Mouse (Mus musculus) monocyte, adult 5-6 weeks (primary cell): Measurements from ENCODE around the gene Ezr. TPM values are rescaled to one million over a fixed set of nuclear protein-coding genes. Genes with fewer than 3 reads are reported as not detected.

ENCODE experiments used
- ATAC-seq: fragments of 153-309, 156-312 bp; replicated peaks from 2 replicates; pipeline ENCODE4 v1.8.0; 2017; ENCODE audit warnings: mild to moderate bottlenecking; ENCODE audit not compliant: low TSS enrichment, insufficient number of reproducible peaks, severe bottlenecking, poor library complexity, low FRiP score
- total RNA-seq: library from RNA; stranded (forward); fragments of 200-1000, 200-491, 200-594 nt; gene quantifications from 3 replicates; pipeline ENCODE4 v1.2.3, GENCODE M21; 2017

Gene Ezr
- total RNA-seq, 1 experiment from 2014 or later: 389 TPM

DNA sequence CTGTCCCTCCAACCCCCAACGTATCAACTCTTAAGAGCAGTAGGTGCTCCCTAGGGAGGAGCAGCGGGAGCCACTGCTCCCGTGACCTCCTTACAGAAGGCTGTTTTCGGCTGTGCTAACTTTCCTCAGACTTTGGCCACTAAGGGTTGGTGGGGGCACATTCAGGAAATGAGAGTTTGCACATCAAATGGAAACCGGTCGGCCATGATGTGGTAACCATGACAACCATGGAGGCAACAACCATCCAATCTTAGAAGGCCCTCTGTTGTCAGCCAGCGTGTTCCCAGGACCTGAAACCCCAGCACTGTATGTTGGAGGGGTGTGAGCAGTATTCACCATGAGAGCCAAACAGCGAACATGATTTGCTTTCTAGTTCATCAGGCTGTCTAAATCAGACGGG, 7.4 kb downstream of the Ezr start:
- ATAC-seq: no peak

- ATAC-seq: no peak
Observed at GRCm38 (mm10) chr17:6773249-6773966, 9.2 kb downstream of the Ezr start.

DNA sequence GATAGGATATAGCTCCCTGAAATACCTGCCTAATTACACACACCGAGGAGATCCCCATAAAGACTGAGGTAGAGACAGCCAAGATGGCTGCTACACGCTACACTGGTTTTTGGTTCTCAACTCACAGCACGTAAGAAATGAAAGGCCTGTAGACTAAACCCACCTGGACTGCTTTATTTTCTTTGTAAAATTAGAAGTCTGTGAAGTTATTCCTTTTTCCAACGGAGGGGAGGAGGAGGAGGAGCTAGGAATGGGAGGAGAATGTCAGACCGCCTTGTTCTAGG, 10.2 kb downstream of the Ezr start:
- no peak for ATAC-seq

GRCm38 (mm10) chr17:6771661-6772489, 10.7 kb downstream of the Ezr start:
- ATAC-seq: no peak

DNA sequence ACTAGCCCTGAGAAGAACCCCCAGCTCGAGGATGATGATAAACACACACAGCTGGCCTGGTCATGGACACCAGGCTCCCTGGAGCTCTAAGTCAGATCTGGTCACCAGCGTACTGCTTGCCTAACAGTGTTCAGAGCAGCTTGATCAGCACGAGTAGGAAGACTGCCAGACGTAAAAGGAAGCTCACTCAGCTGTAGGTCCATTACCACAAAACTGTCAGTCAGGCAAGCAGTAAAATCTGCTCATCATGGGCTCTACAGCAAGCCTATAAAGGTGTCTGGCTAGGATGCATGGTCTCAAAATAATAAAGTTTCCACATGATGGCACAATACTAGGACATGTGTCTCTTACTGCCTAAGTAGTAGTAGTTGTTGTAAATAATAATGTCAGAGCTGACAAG, 13.0 kb downstream of the Ezr start:
- ATAC-seq: no peak

DNA sequence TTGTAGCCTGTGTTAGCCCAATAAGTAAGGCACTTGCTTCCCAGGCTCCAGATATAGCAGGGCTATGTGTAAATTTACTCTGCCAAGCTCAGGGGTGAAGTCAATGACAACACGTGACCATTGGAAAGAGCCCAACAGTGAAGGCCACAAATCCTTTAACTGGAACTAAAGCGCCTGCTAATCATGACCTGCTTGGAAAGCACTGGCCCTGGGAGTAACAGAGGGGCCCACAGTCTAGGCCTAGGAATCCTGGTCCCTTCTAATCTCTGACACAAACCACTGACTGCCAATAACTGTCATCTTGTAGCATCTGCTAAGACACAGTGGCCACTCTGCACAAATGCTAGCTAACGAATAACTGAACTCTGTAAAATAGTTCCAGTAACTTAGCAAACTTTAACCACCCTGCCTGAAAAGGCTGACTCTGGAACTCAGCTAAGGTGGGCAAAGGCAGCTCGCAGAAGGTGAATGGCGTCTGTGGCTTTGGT, 14.2 kb downstream of the Ezr start:
- ATAC-seq: no peak

DNA sequence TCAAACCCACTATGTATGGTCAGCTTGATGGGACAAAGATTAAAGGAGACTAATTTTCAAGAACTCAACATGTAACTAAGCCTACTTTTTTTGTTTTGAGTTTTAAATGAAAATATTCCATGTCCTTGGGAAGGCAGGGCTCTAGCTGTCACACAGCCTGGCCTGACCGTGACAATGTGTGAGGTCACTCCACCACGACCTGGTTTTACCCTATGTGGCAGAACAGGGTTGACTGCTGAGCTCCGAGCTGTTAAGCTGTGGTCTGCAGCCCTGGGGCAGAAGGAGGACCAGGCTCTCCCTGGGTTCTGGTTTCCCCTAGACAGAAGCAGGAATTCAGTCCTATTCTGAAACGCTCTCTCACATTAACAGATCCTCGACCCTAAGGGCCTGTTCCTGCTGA, 14.8 kb downstream of the Ezr start:
- ATAC-seq: no peak

GRCm38 (mm10) chr17:6766823-6767222, 15.8 kb downstream of the Ezr start:
- ATAC-seq: no peak

- ATAC-seq: no peak
Observed at GRCm38 (mm10) chr17:6765886-6766285, 16.7 kb downstream of the Ezr start.

- ATAC-seq: no peak
Observed at GRCm38 (mm10) chr17:6764730-6765129, 17.9 kb downstream of the Ezr start.

DNA sequence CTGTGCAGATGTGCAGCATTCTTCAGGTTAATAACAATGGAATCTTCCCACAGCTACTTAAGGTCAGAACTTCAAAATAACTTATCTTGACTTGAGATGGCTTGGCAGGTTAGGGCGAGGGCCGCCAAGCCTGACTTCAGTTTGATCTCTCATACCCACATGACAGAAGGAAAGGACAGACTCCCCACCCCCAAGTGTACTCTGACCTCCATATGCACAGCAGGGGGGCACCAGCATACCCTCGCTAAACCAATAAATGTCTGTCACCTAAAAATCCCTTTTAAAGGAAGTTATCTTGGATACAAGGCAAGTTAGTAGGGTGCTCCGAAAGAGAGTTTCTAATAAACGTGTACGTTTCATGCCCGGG, 18.4 kb downstream of the Ezr start:
- ATAC-seq: no peak

DNA sequence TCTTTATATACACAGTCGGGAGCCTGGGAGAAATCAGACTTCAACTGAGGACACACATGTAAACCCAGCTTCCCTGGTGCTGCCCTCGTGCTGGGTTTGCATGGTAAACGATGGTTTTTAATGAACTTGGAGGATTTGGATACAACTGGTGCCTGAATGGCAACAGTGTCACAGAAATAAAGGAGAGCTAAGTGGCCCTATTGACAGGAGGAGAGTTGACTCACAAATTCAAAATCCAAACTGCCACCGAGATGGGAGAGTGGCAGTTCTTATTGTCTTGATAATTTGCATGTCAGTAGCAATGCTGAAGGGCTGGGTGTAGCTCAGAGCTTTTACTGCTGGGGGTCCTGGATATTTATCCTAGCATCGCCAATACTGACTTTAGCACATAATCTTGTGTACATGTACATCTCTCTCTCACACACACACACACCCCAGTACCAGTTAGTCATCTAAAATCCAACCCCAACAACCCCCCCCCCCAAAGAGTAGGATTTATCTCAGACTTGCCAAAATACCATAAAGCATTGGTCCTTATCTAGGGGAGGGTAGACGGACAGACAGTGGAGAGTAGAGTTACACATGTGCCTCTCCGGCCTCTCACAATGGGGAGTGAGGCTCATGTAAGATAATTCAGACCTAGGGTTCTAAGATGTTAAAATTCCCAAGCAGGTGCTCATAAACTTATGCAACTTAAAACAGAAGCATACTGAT, 18.9 kb downstream of the Ezr start:
- ATAC-seq: no peak

DNA sequence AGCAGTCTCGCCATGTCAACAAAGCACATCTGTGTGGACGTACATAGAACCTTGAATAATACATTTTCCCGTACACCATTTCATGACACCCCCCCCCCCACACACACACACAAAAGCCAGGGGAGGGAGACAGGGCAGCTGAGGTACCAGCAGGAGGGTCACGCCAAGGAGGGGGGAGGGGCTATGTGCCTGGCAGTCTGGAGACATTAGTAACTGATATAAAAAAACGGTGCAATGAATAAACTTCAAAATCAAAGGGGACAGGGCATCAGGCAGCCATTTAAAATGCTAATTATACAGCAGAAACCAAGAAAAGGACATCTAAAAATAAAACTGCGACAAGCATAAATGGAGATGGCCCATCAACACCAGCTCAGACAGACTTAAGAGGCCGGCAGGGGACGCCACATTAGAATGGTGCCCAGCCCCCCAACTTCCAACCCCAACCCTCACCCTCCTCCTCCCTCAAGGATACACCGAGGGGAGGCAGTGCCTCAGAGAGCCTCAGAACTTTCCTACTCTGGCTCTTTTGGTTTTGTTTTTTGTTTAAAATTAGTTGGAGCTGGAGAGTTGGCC, 22.8 kb downstream of the Ezr start:
- no peak for ATAC-seq

DNA sequence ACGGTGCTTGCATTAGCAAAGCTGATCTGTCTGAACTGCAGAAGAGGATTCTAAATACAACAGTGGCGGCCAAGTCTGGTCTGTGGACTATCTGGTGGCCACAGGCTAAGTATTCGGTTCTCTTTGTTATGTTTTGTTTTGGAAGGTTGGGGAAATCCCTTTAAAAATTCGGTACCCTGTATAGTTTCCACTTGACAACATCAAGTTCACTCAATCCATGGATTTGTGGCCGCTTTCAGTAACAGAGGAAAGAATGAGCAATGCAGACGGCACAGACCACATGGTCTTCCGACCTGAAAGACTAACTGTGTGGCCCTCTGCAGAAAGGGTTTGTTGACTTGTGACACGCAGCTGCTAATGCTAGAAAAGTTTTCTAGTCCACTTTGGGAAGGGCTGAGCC, 23.7 kb downstream of the Ezr start:
- no peak for ATAC-seq

DNA sequence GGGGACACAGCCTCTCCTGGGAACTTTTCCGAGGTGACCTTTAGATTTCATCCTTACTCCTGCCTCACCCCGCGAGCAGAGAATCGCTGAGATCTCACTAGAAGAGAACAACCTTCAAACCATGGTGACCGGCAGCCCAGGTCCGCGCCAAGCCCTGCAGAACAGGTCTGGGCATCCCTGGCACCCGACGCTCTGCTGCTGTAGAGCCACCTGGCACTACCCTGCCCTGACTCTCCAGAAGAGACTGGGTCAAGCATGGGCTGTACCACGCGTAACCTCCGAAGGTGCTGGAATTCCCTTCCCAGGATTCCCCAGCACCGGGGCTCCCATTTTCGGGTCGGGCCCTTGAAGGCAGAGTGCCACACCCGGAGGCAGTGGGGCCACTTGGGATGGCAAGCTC, 24.7 kb downstream of the Ezr start:
- ATAC-seq: no peak

GRCm38 (mm10) chr17:6755873-6756272, 26.7 kb downstream of the Ezr start:
- no peak for ATAC-seq

GRCm38 (mm10) chr17:6755176-6755575, 27.4 kb downstream of the Ezr start:
- ATAC-seq: no peak

DNA sequence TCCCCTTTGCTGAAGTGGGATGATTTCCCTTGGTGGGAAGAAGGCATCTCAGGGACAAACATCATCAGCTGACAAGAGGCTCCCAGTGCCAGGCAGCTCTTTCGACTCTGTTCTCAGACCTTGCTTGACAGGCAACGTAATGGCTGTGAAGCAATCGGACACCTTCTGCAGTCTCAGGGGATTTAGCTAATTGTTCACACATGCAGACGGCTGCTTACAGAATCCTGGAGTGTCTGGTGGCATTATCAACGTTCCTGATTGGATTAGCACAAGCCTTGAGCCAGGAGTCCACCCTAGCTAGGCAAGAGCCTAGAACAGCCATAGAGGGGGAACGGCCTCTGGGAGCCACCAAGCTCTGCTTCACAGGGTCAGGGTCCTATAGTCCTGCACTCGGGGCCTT, 30.2 kb downstream of the Ezr start:
- no peak for ATAC-seq

DNA sequence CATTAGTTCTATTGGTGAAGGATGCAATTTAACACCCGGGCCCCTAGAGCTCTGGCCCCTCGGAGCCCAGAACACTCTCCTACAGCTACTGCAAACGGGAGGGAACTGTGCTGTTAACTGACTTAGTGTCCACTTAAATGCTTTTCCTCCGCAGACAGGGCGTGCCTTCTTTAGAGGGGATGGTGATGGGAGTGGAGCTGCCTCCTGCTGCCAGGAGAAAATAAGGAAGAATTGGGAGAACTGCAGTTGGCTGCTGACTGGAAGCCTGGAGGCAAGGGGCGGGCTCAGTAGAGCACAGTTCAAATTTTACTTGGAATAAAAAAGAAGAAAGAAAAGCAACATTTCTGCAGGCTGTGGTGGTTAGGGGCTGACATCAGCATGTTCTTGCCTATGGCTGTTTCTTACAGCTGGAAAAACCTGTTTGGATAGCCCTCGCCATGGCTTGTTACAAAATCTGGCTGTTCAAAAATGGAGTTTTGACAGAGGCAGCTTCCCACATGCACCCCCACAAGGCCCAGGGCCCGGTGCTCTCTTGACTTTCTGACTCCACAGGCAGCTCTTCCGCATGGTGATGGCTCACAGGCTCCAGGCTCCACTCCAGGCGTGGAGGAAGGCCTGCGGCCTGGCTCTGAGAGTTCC, 31.2 kb downstream of the Ezr start:
- no peak for ATAC-seq
